Mouse (Mus musculus) cerebellum, adult 11-12 months (tissue): ENCODE measurements at regions not wholly inside any gene's neighbourhood (a gene's known extent, or its start where the extent isn't known, plus 50 kb on each side); places are given as distances from the start of the nearest gene placed in this dataset.

Experiments
- DNase-seq: peaks from one replicate; pipeline ENCODE4 v3.0.0; 2022

GRCm38 (mm10) chr16:95647854-95648253 is 54.0 kb upstream of the Ets2 start:
- DNase-seq: peak; percentile 54

- no peak for DNase-seq
These were observed 56.6 kb upstream of the Erg start for GRCm38 (mm10) chr16:95642784-95643590.

- DNase-seq: no peak
These were observed 54.3 kb upstream of the Erg start for GRCm38 (mm10) chr16:95640670-95641069.

- no peak for DNase-seq
These were observed 53.3 kb upstream of the Erg start for GRCm38 (mm10) chr16:95639677-95640076.

- no peak for DNase-seq
These were observed 51.5 kb upstream of the Erg start for GRCm38 (mm10) chr16:95637850-95638249.

GRCm38 (mm10) chr16:95636615-95637014 is 50.2 kb upstream of the Erg start:
- DNase-seq: no peak
